Mouse (Mus musculus) embryonic fibroblast, embryonic 13.5 days (primary cell): ENCODE results near the gene Itgb2.

ENCODE experiments used
- CTCF ChIP-seq: IDR thresholded peaks from 2 replicates; pipeline ENCODE4 v1.5.1; 2011; ENCODE audit warnings: mild to moderate bottlenecking, control low read depth, low read length, moderate library complexity, borderline replicate concordance; ENCODE audit not compliant: insufficient read depth
- POLR2A ChIP-seq: IDR thresholded peaks from 2 replicates; pipeline ENCODE4 v1.6.1; 2011; ENCODE audit warnings: low read depth, mild to moderate bottlenecking, control low read depth, low read length, moderate library complexity

- no peak for TF ChIP-seq CTCF
- TF ChIP-seq POLR2A, result no peak
Observed at GRCm38 (mm10) chr10:77488168-77488567, 41.9 kb upstream of the Itgb2 start.
